Mouse (Mus musculus) kidney, adult 9 months (tissue): Measurements from ENCODE around the gene Larp1b.
"Not testable (repeated sequence)": the region's sequence is repeated elsewhere in the genome, so short reads cannot be mapped to it uniquely, and the experiment has no call there.

Experiments used
- DNase-seq: peaks from one replicate; pipeline ENCODE4 v3.0.0; 2022

The Larp1b gene

GRCm38 (mm10) chr3:40949170-40949902 lies at the start of gene Larp1b:
Gene Larp1b, plus strand, starts transcription at chr3:40949828.
- DNase-seq = peak; percentile 100

GRCm38 (mm10) chr3:40902443-40902842 lies 47.2 kb upstream of the Larp1b start, which contains the start of gene 1700034I23Rik:
Gene 1700034I23Rik, minus strand, starts transcription at chr3:40902543.
- DNase-seq = not testable (repeated sequence)

DNA sequence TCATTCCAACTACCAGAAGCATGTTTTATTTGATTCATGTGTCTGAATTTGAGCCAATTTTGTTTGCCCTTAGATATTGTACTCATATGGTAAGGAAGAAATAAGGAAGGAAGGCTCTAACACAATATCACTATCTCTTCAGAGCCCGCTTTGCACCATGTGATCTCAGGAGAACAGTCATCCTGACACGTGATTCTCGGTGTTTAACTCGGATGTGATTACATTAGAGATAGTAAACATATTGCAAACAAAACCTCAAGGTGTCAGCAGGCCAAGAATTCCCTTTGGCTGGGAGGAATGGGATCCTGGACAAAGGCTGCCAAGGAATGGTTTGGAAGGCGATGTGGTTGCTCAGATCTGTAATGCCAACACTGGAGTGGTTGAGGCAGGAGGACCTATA lies 11.4 kb upstream of the Larp1b start:
- DNase-seq = no peak

- no peak for DNase-seq
These were observed 11.0 kb upstream of the Larp1b start for GRCm38 (mm10) chr3:40938592-40938991.

- DNase-seq = no peak
These were observed 10.6 kb upstream of the Larp1b start for GRCm38 (mm10) chr3:40939019-40939418.

DNA sequence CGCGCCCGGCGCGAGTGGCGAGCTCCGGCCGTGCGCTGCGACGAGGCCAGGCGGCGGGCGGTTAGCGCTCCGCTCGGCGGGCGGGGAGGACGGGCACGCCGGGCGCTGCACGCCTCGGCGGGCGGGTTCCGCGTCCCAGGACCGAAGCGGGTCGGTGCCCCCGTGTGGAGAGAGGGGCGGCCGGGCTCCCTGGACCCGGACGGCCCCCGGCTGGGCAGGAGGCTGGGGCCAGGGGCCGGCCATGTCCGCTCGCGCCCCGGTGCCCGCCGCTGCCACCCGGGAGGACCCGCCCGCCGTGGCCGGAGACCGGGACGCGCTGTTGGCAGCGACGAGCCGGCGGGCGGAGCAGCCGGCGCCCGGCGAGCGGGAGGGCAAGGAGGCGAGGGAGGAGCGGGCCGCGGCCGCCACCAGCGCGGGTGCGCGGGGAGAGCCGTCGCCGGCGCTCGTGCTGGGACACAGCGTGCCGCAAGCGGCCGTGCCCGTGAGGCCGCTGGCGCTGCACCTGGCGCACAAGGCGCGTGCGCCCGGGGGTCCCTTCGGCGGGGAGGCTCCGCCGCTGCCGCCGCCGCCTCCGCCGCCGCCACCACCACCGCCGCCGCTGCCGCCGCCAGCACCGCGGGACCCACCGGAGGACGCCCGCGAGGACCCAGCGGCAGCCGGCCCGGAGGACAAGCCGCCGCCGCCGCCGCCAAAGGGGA lies 424 bp downstream of the Larp1b start:
- no peak for DNase-seq

DNA sequence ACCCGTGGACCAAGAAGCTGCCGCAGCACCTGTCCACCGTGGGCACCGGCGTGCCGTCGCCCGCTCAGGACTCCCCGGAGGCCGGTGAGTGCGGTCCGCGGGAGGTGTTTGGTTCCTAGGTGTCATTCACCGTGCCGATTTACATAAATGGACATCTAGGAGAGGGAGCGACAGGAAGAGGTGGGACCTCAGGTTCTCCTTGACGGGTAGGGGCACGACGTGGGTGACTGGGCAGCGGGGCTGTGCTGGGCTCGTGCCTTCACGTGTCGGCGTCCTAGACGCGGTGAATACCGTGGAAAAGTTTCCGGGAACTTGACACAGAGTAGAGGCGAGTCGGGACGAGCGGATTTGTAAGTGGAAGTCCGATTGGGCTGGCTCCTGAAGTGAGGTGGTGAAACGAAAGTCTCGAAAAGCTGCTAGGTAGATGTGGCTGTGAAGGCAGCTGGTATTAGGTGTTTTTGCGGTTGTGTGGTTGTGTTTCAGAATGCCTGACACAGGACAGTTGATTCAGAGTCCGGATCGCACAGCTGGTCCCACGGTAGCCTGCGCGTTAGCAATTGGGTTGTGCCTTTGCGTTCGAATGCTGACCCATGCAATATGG lies 1.1 kb downstream of the Larp1b start:
- DNase-seq = peak; percentile 83

- DNase-seq = peak; percentile 26
These were observed 1.7 kb downstream of the Larp1b start for GRCm38 (mm10) chr3:40951365-40951764.

GRCm38 (mm10) chr3:40952606-40953005 lies 3.0 kb downstream of the Larp1b start:
- DNase-seq = peak; percentile 70

DNA sequence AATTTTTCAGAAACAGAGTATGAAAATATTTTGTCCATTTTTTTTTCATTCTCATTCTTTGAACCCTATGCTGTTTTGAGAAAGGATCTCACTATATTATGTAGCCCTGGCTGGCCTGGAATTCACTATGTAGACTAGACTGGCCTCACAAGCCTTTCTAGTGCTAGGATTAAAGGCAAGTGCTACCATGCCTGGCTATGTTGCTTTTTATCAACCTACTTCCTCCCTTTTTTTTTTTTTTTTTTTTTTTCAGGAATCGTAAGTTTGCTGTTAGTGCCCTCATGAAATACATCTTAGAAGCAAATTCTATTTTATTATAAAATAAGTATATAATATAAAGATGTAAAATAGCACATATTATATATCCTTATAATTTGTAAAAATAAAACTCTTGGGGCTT lies 5.2 kb downstream of the Larp1b start:
- DNase-seq = no peak

DNA sequence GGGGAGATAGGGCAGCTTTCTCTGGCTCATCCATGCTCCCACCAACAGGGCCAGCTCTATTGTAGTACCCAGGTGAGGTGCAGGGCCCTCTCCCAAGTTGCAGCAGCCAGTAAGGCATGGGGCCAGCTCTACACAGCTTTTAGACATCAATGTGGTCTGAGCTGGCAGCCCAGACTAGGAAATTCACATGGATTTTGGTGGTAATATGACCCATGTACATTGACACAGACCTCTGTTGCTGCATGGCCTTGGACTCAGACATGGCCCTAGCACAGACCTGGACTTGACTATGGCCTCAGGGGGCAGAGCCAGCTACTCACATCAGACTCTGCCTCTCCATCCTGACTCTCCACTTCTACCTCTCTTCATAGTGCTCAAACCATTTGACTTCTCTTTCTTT lies 9.2 kb downstream of the Larp1b start:
- DNase-seq = no peak

DNA sequence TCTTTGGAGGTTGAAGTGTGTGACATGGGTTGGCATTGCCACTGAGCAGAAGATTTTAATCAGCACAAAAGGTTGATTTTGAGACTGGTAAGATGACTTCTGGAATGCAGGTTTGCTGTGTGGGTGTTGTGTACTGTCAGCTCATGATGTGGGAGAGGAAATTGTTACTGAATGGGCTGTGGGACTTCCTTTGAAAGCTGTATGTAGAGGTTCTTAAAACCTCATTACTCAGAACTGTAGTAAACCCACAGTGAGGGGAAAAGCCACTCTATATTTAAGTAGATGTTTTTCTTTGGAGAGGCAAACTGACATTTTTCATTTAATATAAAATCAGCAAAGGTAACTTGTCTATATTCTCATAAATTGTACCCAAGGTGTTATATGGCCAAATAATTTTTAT lies 31.1 kb downstream of the Larp1b start:
- no peak for DNase-seq

DNA sequence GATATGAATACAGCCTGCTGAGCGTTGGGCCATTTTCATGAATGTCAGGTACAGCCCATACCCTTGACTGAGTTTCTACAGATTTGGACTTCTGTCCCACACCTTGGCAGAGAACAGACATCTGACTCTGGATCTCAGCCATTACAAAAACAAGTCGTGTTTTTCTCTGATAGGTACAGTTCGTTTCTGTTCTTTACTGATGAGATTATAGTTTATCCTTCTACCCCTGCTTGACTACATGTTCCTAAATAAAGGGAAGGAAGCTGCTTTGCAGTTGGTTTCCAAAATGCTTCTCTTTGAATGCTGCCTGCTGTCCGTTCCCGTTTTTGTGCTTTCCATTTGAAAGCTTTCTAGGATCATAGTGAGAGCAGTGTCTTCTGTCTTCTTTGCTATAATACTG lies 37.9 kb downstream of the Larp1b start:
- DNase-seq = no peak

- DNase-seq = peak; percentile 18
These were observed 39.1 kb downstream of the Larp1b start for GRCm38 (mm10) chr3:40988722-40989121.

- DNase-seq = peak; percentile 48
These were observed 41.9 kb downstream of the Larp1b start for GRCm38 (mm10) chr3:40991541-40991940.

GRCm38 (mm10) chr3:40995161-40995560 lies 45.5 kb downstream of the Larp1b start:
- DNase-seq = no peak

DNA sequence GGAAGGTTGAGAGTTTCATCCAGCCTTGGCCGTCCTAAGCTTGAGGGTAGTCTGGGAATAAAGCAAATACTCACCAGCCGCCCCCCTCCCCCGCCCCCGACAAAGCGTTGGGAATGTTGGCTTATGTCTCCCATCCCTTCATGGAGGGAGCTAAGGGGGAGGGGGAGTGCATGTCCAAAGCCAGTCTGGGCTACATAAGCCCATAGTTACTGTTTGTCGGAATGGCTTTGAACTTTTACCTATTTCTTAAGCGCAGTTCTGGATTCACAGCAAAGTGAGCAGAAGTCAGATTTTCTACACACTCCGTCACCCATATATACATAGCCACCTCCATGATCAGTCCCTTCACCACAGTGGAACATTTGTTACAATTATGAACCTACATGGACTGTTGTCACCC lies 59.7 kb downstream of the Larp1b start:
- no peak for DNase-seq

GRCm38 (mm10) chr3:41009990-41010389 lies 60.4 kb downstream of the Larp1b start:
- no peak for DNase-seq

- peak; percentile 39 for DNase-seq
These were observed 61.1 kb downstream of the Larp1b start for GRCm38 (mm10) chr3:41010701-41011100.

- DNase-seq = no peak
These were observed 62.8 kb downstream of the Larp1b start for GRCm38 (mm10) chr3:41012451-41012850.

DNA sequence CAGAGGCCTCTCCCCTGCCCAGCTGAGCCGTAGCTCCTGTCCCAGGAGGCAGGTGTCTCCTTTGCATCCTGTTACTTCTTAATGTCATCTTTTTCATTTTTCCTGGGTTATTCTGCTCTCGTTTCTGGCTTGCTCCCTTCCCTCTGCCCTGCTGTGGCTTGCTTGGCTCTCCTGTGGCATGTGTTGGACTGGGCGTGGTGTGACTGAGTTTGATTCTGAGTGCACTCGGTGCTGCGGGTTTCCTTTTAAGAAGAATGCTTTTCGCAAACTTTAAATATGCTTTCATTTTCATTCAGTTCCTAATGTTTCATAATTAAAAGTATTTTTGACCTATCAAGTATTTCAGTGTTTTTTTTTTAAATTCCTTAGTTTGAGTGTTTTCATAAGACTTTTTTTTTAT lies 65.3 kb downstream of the Larp1b start:
- DNase-seq = no peak

- peak; percentile 57 for DNase-seq
These were observed 68.5 kb downstream of the Larp1b start for GRCm38 (mm10) chr3:41018022-41018608.

GRCm38 (mm10) chr3:41020687-41021086 lies 71.1 kb downstream of the Larp1b start:
- DNase-seq = no peak

DNA sequence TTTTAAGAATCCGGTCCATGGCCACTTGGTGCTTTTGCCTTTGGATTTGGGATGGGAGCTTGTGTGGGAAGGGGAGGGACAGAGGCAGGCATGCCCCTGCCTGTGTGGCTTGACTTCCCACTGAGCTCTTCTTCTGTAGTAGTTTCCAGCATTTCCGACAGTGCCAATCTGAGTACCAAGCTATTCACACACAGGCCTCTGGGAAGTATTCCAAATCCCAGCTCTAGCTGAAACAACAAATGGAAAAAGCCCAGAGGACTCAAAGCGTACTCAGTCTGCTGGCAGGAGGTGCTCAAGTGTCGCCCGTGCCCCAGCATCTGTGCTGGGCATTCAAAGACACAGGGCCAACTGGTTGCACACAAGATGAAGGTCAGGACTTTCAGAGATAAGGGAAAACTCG lies 72.4 kb downstream of the Larp1b start:
- DNase-seq = peak; percentile 54
